Comparison of ENCODE assay signal across 8 mouse cellular contexts in genomic region chr12:85151002-85151774, GRCm38 (mm10). TPM values are rescaled to one million over a fixed set of nuclear protein-coding genes. Genes with fewer than 3 reads are reported as not detected.
DNase-seq lines count a peak whose midpoint lies in the region; ATAC-seq lines count a peak whose summit lies in the region.

Gene Rps6kl1, minus strand, starts transcription at chr12:85151264.

- WGBS in forebrain, embryonic 11.5 days: 16% methylated on average over 28 of the region's 28 CpGs
- 15% methylated on average over 28 of the region's 28 CpGs for WGBS in hindbrain, embryonic 15.5 days

- DNase-seq in ES-CJ7 (ENCODE audit: low read depth, low spot score): peak; percentile 78
- peak; percentile 59 for DNase-seq in c-Kit-positive CD71-positive TER-119-negative erythroid progenitor cells, embryonic 14.5 days (ENCODE audit: low read depth)
- DNase-seq in forebrain, embryonic 11.5 days (ENCODE audit: low spot score): peak; percentile 79
- peak; percentile 77 to 80 for DNase-seq in left cerebral cortex, adult 18-20 months (ENCODE audit: low spot score in 2 of 2)
- peak; percentile 55 for DNase-seq in lung, postnatal 25 days (ENCODE audit: low spot score)
- peak; percentile 82 to 83 for DNase-seq in right cerebral cortex, adult 2 months (ENCODE audit: low spot score in 2 of 2)
- DNase-seq in gastrocnemius, postnatal 14 days: no peak

- H3K27ac ChIP-seq in forebrain, embryonic 11.5 days (ENCODE audit: low read depth, low read length): no peak within 1 kb of the TSS
- peak within 1 kb of the TSS; percentile 70 for H3K27ac ChIP-seq in hindbrain, embryonic 15.5 days (replicated peaks)

- no peaks in the 10 kb centered on the region for H3K4me1 ChIP-seq in forebrain, embryonic 11.5 days (replicated peaks; ENCODE audit: control insufficient read depth, insufficient read depth, low read length)
- H3K4me1 ChIP-seq in hindbrain, embryonic 15.5 days (replicated peaks): peaks cover 24% of the 10 kb centered on the region

- intact Hi-C loops in gastrocnemius, postnatal 14 days (cut with DNase I; ENCODE audit: low total_unique reads): no loop called here

- no peaks in the 10 kb centered on the region for H3K36me3 ChIP-seq in forebrain, embryonic 11.5 days (ENCODE audit: control insufficient read depth, insufficient read depth, low read length)
- no peaks in the 10 kb centered on the region for H3K36me3 ChIP-seq in hindbrain, embryonic 15.5 days

- peaks cover 7% of the 10 kb centered on the region for H3K27me3 ChIP-seq in forebrain, embryonic 11.5 days (ENCODE audit: control insufficient read depth, insufficient read depth, low read length)
- no peaks in the 10 kb centered on the region for H3K27me3 ChIP-seq in hindbrain, embryonic 15.5 days

- peak within 1 kb of the TSS; percentile 51 for H3K4me2 ChIP-seq in forebrain, embryonic 11.5 days (ENCODE audit: low read depth, low read length, severe bottlenecking)
- H3K4me2 ChIP-seq in hindbrain, embryonic 15.5 days: peak within 1 kb of the TSS; percentile 81

- H3K9me3 ChIP-seq in forebrain, embryonic 11.5 days (ENCODE audit: control insufficient read depth, low read length): no peaks in the 10 kb centered on the region
- no peaks in the 10 kb centered on the region for H3K9me3 ChIP-seq in hindbrain, embryonic 15.5 days

- H3K4me3 ChIP-seq in forebrain, embryonic 11.5 days (ENCODE audit: low read depth, low read length): peak within 1 kb of the TSS; percentile 27
- peak within 1 kb of the TSS; percentile 62 for H3K4me3 ChIP-seq in hindbrain, embryonic 15.5 days

- H3K9ac ChIP-seq in forebrain, embryonic 11.5 days (ENCODE audit: low read length): peak within 1 kb of the TSS; percentile 44
- H3K9ac ChIP-seq in hindbrain, embryonic 15.5 days: peak within 1 kb of the TSS; percentile 80

- ATAC-seq in forebrain, embryonic 11.5 days (replicated peaks; ENCODE audit: low FRiP score): peak; percentile 80
- ATAC-seq in hindbrain, embryonic 15.5 days (ENCODE audit: low FRiP score, low read depth): peak; percentile 96

RNA-seq across cellular contexts. Expression of gene Rps6kl1, which starts in this region (rescaled TPM):
- polyA plus RNA-seq in forebrain, embryonic 11.5 days (2014; fragmentation: Nextera tagmentation; extraction: Ambion mirVana): 1.9 and 2.8 TPM in 2 replicates
- 32.9 and 35.7 TPM in 2 replicates for polyA plus RNA-seq in hindbrain, embryonic 15.5 days (2015; fragmentation: Nextera tagmentation; extraction: Ambion mirVana)
- total RNA-seq in left cerebral cortex, adult 18-20 months (2021): 10 to 100 TPM; 31.4 to 32.8 TPM
- under 1 TPM; 0.51 to 0.89 TPM for total RNA-seq in gastrocnemius, postnatal 14 days (2021)

Comparison
In these comparisons a context has a peak if more than half of its experiments do, and no peak if none do; other contexts are left out.
1. RNA of gene Rps6kl1 (total RNA-seq): 31.4 to 32.8 TPM in left cerebral cortex, adult 18-20 months; 0.51 to 0.89 TPM in gastrocnemius, postnatal 14 days; every median in the first group is over 10 times any median in the second.